Mouse (Mus musculus) effector memory CD4-positive, alpha-beta T cell, adult 5 months (primary cell): ENCODE data around the gene Olfr1012. TPM values are rescaled to one million over a fixed set of nuclear protein-coding genes. Genes with fewer than 3 reads are reported as not detected.

Experiments used
- polyA plus RNA-seq: library from polyadenylated mRNA; unstranded; fragments of 100-300 nt; shearing (Covaris generic); gene quantifications from one replicate; pipeline ENCODE4 v1.2.1, GENCODE M21; 2017

Olfr1012 gene
- not detected for polyA plus RNA-seq

DNA sequence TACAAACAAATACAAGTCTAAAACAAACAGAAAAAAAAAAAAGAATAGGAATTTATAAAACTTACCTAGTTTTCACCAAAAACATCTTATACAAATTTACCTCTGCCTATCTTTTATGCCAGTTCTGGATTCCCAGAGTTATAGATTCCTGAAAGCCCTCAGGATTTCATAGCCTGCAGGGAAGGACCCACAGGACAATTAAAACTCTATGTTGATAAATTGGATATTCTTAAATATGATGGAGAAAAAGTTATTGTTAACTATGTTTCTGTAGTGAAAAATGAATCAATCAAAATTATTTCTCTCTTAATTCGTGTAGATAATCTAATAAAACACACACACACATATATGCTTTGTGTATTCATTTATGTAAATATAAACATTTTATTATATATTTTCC lies at the start of gene Olfr1012:
Gene Olfr1012, minus strand, starts transcription at position 101 of the 400 bp plus-strand sequence.

GRCm38 (mm10) chr2:85802444-85802843 lies 39.9 kb upstream of the Olfr1012 start, which contains the start of gene Olfr1016:
Gene Olfr1016 (minus strand): TSS chr2:85802544.

DNA sequence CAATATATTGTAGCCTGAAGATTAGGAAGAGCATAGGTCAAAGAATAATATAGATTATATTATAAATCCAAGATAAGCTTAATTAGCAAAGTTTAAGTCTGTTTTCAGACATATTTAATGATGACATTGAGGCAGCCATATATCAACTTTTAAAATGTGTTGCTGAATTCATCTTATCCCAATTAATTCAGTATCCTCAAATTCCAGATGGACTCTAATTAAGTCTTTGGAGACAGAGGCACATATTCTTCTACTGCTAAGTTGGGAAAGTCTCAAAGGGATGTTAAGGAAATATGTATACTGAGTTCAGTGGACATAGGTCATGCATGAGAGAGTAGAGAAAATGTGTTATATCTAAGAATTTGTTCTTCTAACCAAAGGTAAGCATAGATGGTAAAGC lies 19.2 kb upstream of the Olfr1012 start, which contains the start of gene Olfr1015:
Gene Olfr1015, plus strand, starts transcription at position 301 of the 400 bp plus-strand sequence.

GRCm38 (mm10) chr2:85772413-85772812 lies 9.8 kb upstream of the Olfr1012 start, which contains the start of gene Olfr1014:
Gene Olfr1014 (plus strand): TSS chr2:85772713.

GRCm38 (mm10) chr2:85766798-85767197 lies 4.2 kb upstream of the Olfr1012 start, which contains the start of gene Olfr1013:
Gene Olfr1013 (plus strand): TSS chr2:85767098.

GRCm38 (mm10) chr2:85715119-85715518 lies 47.4 kb downstream of the Olfr1012 start, which contains the start of gene Olfr1009:
Gene Olfr1009 (plus strand): TSS chr2:85715419.

Other genes with a start within 250 kb of the Olfr1012 start
- not detected for gene 4833423E24Rik, start 243.7 kb downstream of the Olfr1012 start, polyA plus RNA-seq
- not detected for gene Olfr996, start 183.6 kb downstream of the Olfr1012 start, polyA plus RNA-seq
- not detected for gene Olfr998, start 173.8 kb downstream of the Olfr1012 start, polyA plus RNA-seq
- not detected for gene Olfr1000, start 150.9 kb downstream of the Olfr1012 start, polyA plus RNA-seq
- not detected for gene Olfr1002, start 112.1 kb downstream of the Olfr1012 start, polyA plus RNA-seq
- gene Olfr154, start 98.3 kb downstream of the Olfr1012 start, polyA plus RNA-seq: not detected
- not detected for gene Olfr1006, start 84.0 kb downstream of the Olfr1012 start, polyA plus RNA-seq
- gene Olfr1008, start 73.3 kb downstream of the Olfr1012 start, polyA plus RNA-seq: not detected
- not detected for gene Olfr1009, start 47.3 kb downstream of the Olfr1012 start, polyA plus RNA-seq
- gene Olfr1013, start 4.3 kb upstream of the Olfr1012 start, polyA plus RNA-seq: not detected
- gene Olfr1014, start 9.9 kb upstream of the Olfr1012 start, polyA plus RNA-seq: not detected
- gene Olfr1015, start 19.3 kb upstream of the Olfr1012 start, polyA plus RNA-seq: not detected
- gene Olfr1016, start 39.8 kb upstream of the Olfr1012 start, polyA plus RNA-seq: not detected
- not detected for gene Olfr1018, start 55.7 kb upstream of the Olfr1012 start, polyA plus RNA-seq
- gene Olfr1019, start 82.7 kb upstream of the Olfr1012 start, polyA plus RNA-seq: not detected
- 0.35 TPM for gene Olfr1020, start 84.3 kb upstream of the Olfr1012 start, polyA plus RNA-seq
- gene Olfr1022, start 105.8 kb upstream of the Olfr1012 start, polyA plus RNA-seq: not detected
- not detected for gene Olfr1023, start 122.9 kb upstream of the Olfr1012 start, polyA plus RNA-seq
- gene Olfr1024, start 142.3 kb upstream of the Olfr1012 start, polyA plus RNA-seq: not detected
- gene Olfr1025-ps1, start 152.4 kb upstream of the Olfr1012 start, polyA plus RNA-seq: not detected
- not detected for gene Olfr1026, start 158.8 kb upstream of the Olfr1012 start, polyA plus RNA-seq
- gene Olfr1028, start 187.7 kb upstream of the Olfr1012 start, polyA plus RNA-seq: not detected
- not detected for gene Olfr1029, start 211.1 kb upstream of the Olfr1012 start, polyA plus RNA-seq
- 0.14 TPM for gene Olfr1030, start 216.5 kb upstream of the Olfr1012 start, polyA plus RNA-seq
- not detected for gene Olfr1031, start 227.5 kb upstream of the Olfr1012 start, polyA plus RNA-seq
- gene Olfr1032, start 242.8 kb upstream of the Olfr1012 start, polyA plus RNA-seq: not detected